Mouse (Mus musculus) stomach, embryonic 14.5 days (tissue): ENCODE measurements at regions not wholly inside any gene's neighbourhood (a gene's known extent, or its start where the extent isn't known, plus 50 kb on each side); places are given as distances from the start of the nearest gene placed in this dataset.

Source experiments
- ATAC-seq: fragments of 200-750 bp; cut with Nextera tagmentation; 2 replicates; pipeline ENCODE4 v1.8.0; 2017; ENCODE audit warnings: low read depth, moderate TSS enrichment; ENCODE audit not compliant: insufficient number of reproducible peaks, insufficient read depth, low FRiP score
- H3K27ac ChIP-seq: fragments of 300-500 bp; sonication (generic); 2 replicates; pipeline ENCODE4 v1.5.1; 2014; ENCODE audit warnings: mild to moderate bottlenecking, low read length, moderate library complexity, mixed read lengths
- H3K27me3 ChIP-seq: fragments of 300-500 bp; sonication (generic); 2 replicates; pipeline ENCODE4 v1.6.1; 2014; ENCODE audit warnings: low read length, control low read depth, mixed read lengths; ENCODE audit not compliant: control insufficient read depth, insufficient read depth
- H3K36me3 ChIP-seq: fragments of 300-500 bp; sonication (generic); 2 replicates; pipeline ENCODE4 v1.6.1; 2014; ENCODE audit warnings: mild to moderate bottlenecking, control low read depth, low read length, moderate library complexity, mixed read lengths; ENCODE audit not compliant: control insufficient read depth, insufficient read depth
- H3K4me1 ChIP-seq: fragments of 300-500 bp; sonication (generic); 2 replicates; pipeline ENCODE4 v1.6.1; 2014; ENCODE audit warnings: low read length, control low read depth, mixed read lengths; ENCODE audit not compliant: control insufficient read depth, insufficient read depth
- H3K4me2 ChIP-seq: fragments of 300-500 bp; sonication (generic); replicated peaks from 2 replicates; pipeline ENCODE4 v1.6.1; 2014; ENCODE audit warnings: low read depth, low read length, control low read depth
- H3K4me3 ChIP-seq: fragments of 300-500 bp; sonication (generic); 2 replicates; pipeline ENCODE4 v1.5.1; 2014; ENCODE audit warnings: low read depth, low read length, control low read depth
- H3K9ac ChIP-seq: fragments of 300-500 bp; sonication (generic); replicated peaks from 2 replicates; pipeline ENCODE4 v1.6.1; 2014; ENCODE audit warnings: low read depth, mild to moderate bottlenecking, control low read depth, low read length, moderate library complexity, mixed read lengths
- H3K9me3 ChIP-seq: fragments of 300-500 bp; sonication (generic); 2 replicates; pipeline ENCODE4 v1.6.1; 2016; ENCODE audit warnings: low read depth, low read length, control low read depth; ENCODE audit not compliant: control insufficient read depth
- WGBS: fragments of 180-500 bp; shearing (Covaris S2); extraction: QIAGEN DNeasy Blood & Tissue Kit; methylation state at CpG from one replicate; pipeline ENCODE4 v1.1.7; 2014; 5-methylcytosine and 5-hydroxymethylcytosine counted together

GRCm38 (mm10) chr19:28205691-28206090, 194.7 kb upstream of the Rfx3 start:
- Histone ChIP-seq H3K4me1 (no peaks in the 10 kb centered on the region), H3K4me3 (no peak overlapping the region), H3K27me3 (no peaks in the 10 kb centered on the region), H3K4me2 (no peak overlapping the region), H3K36me3 (no peaks in the 10 kb centered on the region), H3K9ac (no peak overlapping the region), H3K27ac (no peak overlapping the region), H3K9me3 (no peaks in the 10 kb centered on the region)
- WGBS: 88% methylated on average over 4 of the region's 4 CpGs
- ATAC-seq: no peak

GRCm38 (mm10) chr19:28203719-28204118, 192.8 kb upstream of the Rfx3 start:
- no peak overlapping the region for H3K4me3 ChIP-seq
- no peaks in the 10 kb centered on the region for H3K4me1 ChIP-seq
- no peaks in the 10 kb centered on the region for H3K27me3 ChIP-seq
- 66% methylated on average over 3 of the region's 3 CpGs for WGBS
- no peaks in the 10 kb centered on the region for H3K36me3 ChIP-seq
- no peak for ATAC-seq
- no peaks in the 10 kb centered on the region for H3K9me3 ChIP-seq
- H3K9ac ChIP-seq: no peak overlapping the region
- H3K27ac ChIP-seq: no peak overlapping the region
- no peak overlapping the region for H3K4me2 ChIP-seq

GRCm38 (mm10) chr19:28199385-28199784, 188.4 kb upstream of the Rfx3 start:
- H3K4me3 ChIP-seq: no peak overlapping the region
- H3K9me3 ChIP-seq: no peaks in the 10 kb centered on the region
- H3K27me3 ChIP-seq: no peaks in the 10 kb centered on the region
- H3K9ac ChIP-seq: no peak overlapping the region
- H3K27ac ChIP-seq: no peak overlapping the region
- no peak overlapping the region for H3K4me2 ChIP-seq
- no peaks in the 10 kb centered on the region for H3K36me3 ChIP-seq
- ATAC-seq: no peak
- WGBS: 46% methylated on average over 8 of the region's 8 CpGs
- H3K4me1 ChIP-seq: no peaks in the 10 kb centered on the region

GRCm38 (mm10) chr19:28196881-28197280, 185.9 kb upstream of the Rfx3 start:
- H3K36me3 ChIP-seq: no peaks in the 10 kb centered on the region
- H3K27me3 ChIP-seq: no peaks in the 10 kb centered on the region
- H3K9me3 ChIP-seq: no peaks in the 10 kb centered on the region
- no peak for ATAC-seq
- no peak overlapping the region for H3K27ac ChIP-seq
- no peak overlapping the region for H3K4me3 ChIP-seq
- H3K4me2 ChIP-seq: no peak overlapping the region
- peaks cover 1% of the 10 kb centered on the region for H3K4me1 ChIP-seq
- WGBS: 97% methylated on average over 5 of the region's 5 CpGs
- no peak overlapping the region for H3K9ac ChIP-seq

GRCm38 (mm10) chr19:28192248-28192647, 181.3 kb upstream of the Rfx3 start:
- 43% methylated on average over 3 of the region's 3 CpGs for WGBS
- no peak overlapping the region for H3K27ac ChIP-seq
- no peak overlapping the region for H3K9ac ChIP-seq
- no peaks in the 10 kb centered on the region for H3K36me3 ChIP-seq
- H3K27me3 ChIP-seq: no peaks in the 10 kb centered on the region
- no peak overlapping the region for H3K4me2 ChIP-seq
- H3K4me3 ChIP-seq: no peak overlapping the region
- no peaks in the 10 kb centered on the region for H3K9me3 ChIP-seq
- peaks cover 8% of the 10 kb centered on the region for H3K4me1 ChIP-seq
- no peak for ATAC-seq

GRCm38 (mm10) chr19:28191428-28192116, 180.6 kb upstream of the Rfx3 start:
- no peaks in the 10 kb centered on the region for H3K36me3 ChIP-seq
- no peak overlapping the region; the same call in 1 of the 2 replicates for H3K27ac ChIP-seq
- H3K9ac ChIP-seq: no peak overlapping the region
- WGBS: 6% methylated on average over 9 of the region's 9 CpGs
- H3K9me3 ChIP-seq: no peaks in the 10 kb centered on the region
- no peaks in the 10 kb centered on the region for H3K27me3 ChIP-seq
- no peak for ATAC-seq
- no peak overlapping the region for H3K4me2 ChIP-seq
- H3K4me1 ChIP-seq: peaks cover 8% of the 10 kb centered on the region
- H3K4me3 ChIP-seq: no peak overlapping the region

- Histone ChIP-seq H3K9me3 (no peaks in the 10 kb centered on the region), H3K27me3 (no peaks in the 10 kb centered on the region), H3K4me2 (no peak overlapping the region), H3K4me1 (peaks cover 8% of the 10 kb centered on the region), H3K9ac (no peak overlapping the region), H3K4me3 (no peak overlapping the region), H3K36me3 (no peaks in the 10 kb centered on the region), H3K27ac (no peak overlapping the region)
- no peak for ATAC-seq
- 69% methylated on average over 10 of the region's 10 CpGs for WGBS
Observed at GRCm38 (mm10) chr19:28190250-28190649, 179.3 kb upstream of the Rfx3 start.

- no peaks in the 10 kb centered on the region for H3K36me3 ChIP-seq
- H3K4me2 ChIP-seq: no peak overlapping the region
- H3K9ac ChIP-seq: no peak overlapping the region
- no peak overlapping the region for H3K27ac ChIP-seq
- no peak for ATAC-seq
- no peaks in the 10 kb centered on the region for H3K27me3 ChIP-seq
- 77% methylated on average over 6 of the region's 6 CpGs for WGBS
- no peak overlapping the region for H3K4me3 ChIP-seq
- H3K9me3 ChIP-seq: no peaks in the 10 kb centered on the region
- peaks cover 8% of the 10 kb centered on the region for H3K4me1 ChIP-seq
Observed at GRCm38 (mm10) chr19:28188363-28188762, 177.4 kb upstream of the Rfx3 start.
